Mouse (Mus musculus): ENCODE results near the gene Nos3.

DNA sequence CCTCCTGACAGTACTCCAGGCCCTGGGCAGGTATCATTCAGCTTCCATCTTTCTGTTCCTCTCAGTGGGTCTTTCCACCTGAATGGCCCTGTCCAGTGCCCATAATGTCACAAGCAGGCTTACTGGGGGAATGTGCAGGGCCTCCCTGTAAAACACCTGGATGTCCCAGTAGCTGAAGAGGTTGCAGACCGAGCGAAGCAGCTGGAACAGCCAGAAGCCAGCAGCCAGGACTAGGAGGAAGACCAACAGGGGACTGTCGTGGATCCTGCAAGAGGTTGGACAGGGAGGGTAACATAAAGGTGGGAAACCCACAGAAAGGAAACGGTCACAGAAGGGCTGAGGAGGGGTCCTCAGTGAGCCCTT lies 25.0 kb downstream of the Nos3 start:
- TF ChIP-seq CTCF (IDR thresholded peaks at IDR 0.05; ENCODE audit: borderline replicate concordance, extremely low read depth, insufficient read depth, insufficient read length) = no peak
- no peak for TF ChIP-seq POLR2A (IDR thresholded peaks at IDR 0.05; ENCODE audit: borderline replicate concordance, extremely low read depth, insufficient read depth, insufficient read length, poor library complexity, severe bottlenecking)
